Mouse (Mus musculus): Measurements from ENCODE around the gene Sf3a2. TPM values are rescaled to one million over a fixed set of nuclear protein-coding genes. Genes with fewer than 3 reads are reported as not detected.

Sf3a2 gene
- polyA plus RNA-seq, 1 experiment: 34.5 TPM

DNA sequence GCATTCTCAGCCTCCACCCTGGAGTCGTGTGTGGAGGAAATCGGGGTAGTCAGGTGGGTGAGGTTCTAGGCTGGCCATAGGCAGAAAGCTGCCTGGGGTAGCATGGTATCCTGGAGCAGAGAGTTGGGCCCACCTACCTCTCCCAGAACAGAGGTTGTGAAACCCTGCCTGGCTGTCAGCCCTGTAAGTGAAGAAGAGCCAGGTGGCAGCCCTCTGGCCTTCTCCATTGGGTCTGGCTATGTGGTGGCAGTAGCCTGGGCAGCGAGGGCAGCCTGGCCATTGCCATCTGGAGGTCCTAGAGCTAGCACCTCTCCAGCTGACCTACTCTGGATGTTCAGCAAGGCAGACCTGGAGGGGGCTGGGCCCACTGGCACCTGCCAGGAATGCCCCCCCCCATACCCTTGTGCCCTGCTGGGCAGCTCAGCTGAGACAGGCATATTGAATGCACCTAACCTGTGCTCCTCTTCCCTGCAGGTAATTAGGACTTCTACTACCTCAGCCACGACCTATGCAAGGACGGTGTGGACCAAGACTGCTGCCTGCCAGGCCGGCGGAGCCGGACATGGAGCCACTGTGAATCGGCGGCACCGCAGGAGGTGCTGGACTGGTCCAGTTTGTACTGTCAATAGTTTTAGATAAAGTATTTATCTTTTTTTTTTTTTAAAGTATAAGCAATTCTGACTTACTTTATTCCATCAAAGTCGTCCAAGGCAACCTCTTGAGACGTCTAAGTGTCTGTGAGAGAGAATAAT is 4.8 kb upstream of the Sf3a2 start:
- Histone ChIP-seq H3K27ac (ENCODE audit: control insufficient read depth, insufficient read depth, low read depth, low read length, poor library complexity) (no peak overlapping the region), H3K4me3 (replicated peaks; ENCODE audit: control insufficient read depth, low read depth, low read length) (no peak overlapping the region), H3K4me1 (ENCODE audit: control insufficient read depth, insufficient read depth, low read length) (no peaks in the 10 kb centered on the region)
- WGBS: 82% methylated on average over 13 of the region's 13 CpGs
- TF ChIP-seq CTCF (IDR thresholded peaks at IDR 0.05; ENCODE audit: control insufficient read depth, insufficient read depth, low read length) (no peak), POLR2A (IDR thresholded peaks at IDR 0.05; ENCODE audit: borderline replicate concordance, control insufficient read depth, low read depth, low read length) (no peak)

DNA sequence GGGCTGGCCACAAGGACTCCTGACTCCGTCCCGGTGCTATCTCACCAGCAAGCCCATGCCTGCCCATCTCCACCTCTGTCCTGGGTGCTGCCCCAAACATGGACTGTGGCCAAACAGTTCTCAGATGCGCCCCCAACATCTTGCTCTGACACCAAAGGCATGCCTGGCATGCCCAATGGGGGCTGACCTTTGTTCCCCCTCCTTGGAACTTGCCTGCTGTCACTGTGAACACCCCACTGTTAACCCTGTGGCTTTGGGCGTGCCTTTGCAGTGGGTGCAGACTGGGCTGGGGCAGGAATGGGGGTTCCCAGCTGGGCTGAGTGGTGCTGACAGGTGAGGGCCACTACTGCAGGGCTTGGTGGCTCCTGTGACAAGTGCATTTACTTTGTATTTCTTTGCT is 4.2 kb upstream of the Sf3a2 start:
- no peak for TF ChIP-seq POLR2A (IDR thresholded peaks at IDR 0.05; ENCODE audit: borderline replicate concordance, control insufficient read depth, low read depth, low read length)
- TF ChIP-seq CTCF (IDR thresholded peaks at IDR 0.05; ENCODE audit: control insufficient read depth, insufficient read depth, low read length): no peak
- no peaks in the 10 kb centered on the region for H3K4me1 ChIP-seq (ENCODE audit: control insufficient read depth, insufficient read depth, low read length)
- no peak overlapping the region for H3K4me3 ChIP-seq (replicated peaks; ENCODE audit: control insufficient read depth, low read depth, low read length)
- 81% methylated on average over 4 of the region's 4 CpGs for WGBS
- H3K27ac ChIP-seq (ENCODE audit: control insufficient read depth, insufficient read depth, low read depth, low read length, poor library complexity): no peak overlapping the region

DNA sequence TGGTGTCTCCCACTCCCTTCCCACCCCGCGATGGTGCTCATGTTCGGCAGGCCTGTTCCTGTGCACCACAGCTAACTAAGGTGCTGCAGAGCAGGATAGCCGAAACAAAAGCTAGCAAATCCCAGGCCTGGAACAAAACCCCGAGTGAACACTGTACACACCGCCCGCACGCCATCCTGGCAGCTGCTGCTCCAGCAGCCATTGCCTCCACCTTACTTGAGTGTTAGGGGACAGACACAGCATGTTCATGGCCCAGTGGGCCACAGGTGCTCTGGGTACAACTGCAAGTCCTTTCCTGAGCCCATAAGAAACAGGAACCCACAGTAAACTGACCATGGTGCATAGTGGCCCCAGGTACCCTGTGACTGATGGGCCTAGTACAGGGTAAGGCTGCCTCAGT is 3.2 kb upstream of the Sf3a2 start:
- H3K4me1 ChIP-seq (ENCODE audit: control insufficient read depth, insufficient read depth, low read length): peaks cover 2% of the 10 kb centered on the region; the same call in 1 of the 2 replicates
- no peak overlapping the region for H3K4me3 ChIP-seq (replicated peaks; ENCODE audit: control insufficient read depth, low read depth, low read length)
- H3K27ac ChIP-seq (ENCODE audit: control insufficient read depth, insufficient read depth, low read depth, low read length, poor library complexity): no peak overlapping the region
- TF ChIP-seq CTCF (IDR thresholded peaks at IDR 0.05; ENCODE audit: control insufficient read depth, insufficient read depth, low read length) (no peak), POLR2A (IDR thresholded peaks at IDR 0.05; ENCODE audit: borderline replicate concordance, control insufficient read depth, low read depth, low read length) (no peak)
- 90% methylated on average over 8 of the region's 8 CpGs for WGBS

DNA sequence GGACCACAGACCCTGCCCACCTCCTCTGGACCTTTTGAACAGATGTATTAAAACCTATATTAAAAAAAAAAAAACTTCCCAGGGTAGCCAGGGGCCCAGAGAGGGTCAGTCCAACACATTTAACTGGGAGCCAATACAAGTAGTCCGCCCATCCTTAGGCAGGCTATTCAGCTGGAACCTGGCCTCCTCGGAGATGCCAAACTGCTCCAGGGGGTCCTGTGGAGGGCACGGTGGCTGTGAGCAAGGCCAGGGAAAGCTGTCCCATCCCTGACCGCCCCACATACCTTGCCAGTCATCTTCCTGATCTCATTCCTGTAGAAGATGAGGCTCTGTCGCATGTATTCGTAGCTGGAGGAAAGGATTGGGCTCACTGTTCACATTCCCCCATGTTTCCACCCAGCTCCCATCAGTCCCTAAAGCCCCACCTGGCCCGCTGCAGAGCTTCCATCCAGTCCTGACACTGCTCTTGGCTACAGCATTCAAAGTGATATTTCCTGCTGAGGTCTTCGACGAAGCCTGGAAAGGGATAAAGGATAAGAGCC is 1.6 kb upstream of the Sf3a2 start:
- peaks cover 2% of the 10 kb centered on the region; the same call in 1 of the 2 replicates for H3K4me1 ChIP-seq (ENCODE audit: control insufficient read depth, insufficient read depth, low read length)
- 91% methylated on average over 9 of the region's 9 CpGs for WGBS
- no peak overlapping the region for H3K4me3 ChIP-seq (replicated peaks; ENCODE audit: control insufficient read depth, low read depth, low read length)
- TF ChIP-seq POLR2A (IDR thresholded peaks at IDR 0.05; ENCODE audit: borderline replicate concordance, control insufficient read depth, low read depth, low read length) (no peak), CTCF (IDR thresholded peaks at IDR 0.05; ENCODE audit: control insufficient read depth, insufficient read depth, low read length) (no peak)
- no peak overlapping the region for H3K27ac ChIP-seq (ENCODE audit: control insufficient read depth, insufficient read depth, low read depth, low read length, poor library complexity)

DNA sequence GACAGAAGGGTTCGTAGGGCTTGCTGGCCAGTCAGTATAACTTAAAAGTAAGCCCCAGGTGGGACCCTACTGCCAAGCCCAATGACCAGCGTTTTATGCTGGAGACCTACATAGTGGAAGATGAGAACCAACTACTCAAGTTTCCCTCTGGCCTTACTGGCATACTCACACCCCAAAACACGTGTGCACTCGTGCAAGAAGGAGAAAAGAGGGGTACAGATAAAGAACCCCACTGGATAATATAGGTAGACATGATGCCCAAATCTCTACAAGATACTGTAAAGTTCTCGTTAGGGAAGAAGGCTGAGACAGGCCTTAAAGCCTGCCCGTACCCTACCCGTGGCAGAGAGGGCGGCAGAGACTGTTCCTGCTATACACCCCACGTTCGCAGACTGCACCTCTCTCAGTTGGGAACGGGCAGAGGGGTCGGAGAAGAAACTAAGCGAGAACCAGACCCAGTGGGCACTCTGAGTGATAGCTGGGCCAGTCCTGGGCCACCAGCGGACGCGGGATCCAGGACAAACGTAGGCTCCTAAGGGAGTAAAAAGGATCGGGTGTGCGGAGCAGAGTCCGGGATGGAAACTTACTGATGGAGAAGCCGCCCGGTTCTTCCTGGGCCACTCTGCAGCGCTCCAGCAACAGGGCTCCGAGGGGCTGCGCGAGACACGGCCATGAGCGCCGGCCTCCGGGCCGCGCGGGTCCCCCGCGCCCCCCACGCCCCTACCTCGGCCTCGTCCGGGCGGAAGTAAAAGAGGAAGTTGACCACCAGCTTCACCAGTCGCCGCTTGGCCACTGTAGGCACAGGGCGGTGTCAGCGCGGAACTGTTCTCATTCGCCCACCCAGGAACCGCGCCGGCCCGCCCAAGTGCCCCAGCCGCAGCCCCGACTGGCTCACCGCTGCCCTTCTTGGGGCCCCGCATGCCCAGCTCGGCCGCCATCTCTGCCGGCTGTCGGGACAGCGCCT is 530 bp upstream of the Sf3a2 start:
- H3K27ac ChIP-seq (ENCODE audit: control insufficient read depth, insufficient read depth, low read depth, low read length, poor library complexity): peak overlapping the region; percentile 98
- H3K4me1 ChIP-seq (ENCODE audit: control insufficient read depth, insufficient read depth, low read length): peaks cover 2% of the 10 kb centered on the region; the same call in 1 of the 2 replicates
- peak overlapping the region; percentile 78 for H3K4me3 ChIP-seq (replicated peaks; ENCODE audit: control insufficient read depth, low read depth, low read length)
- WGBS: 2% methylated on average over 59 of the region's 59 CpGs
- TF ChIP-seq POLR2A (IDR thresholded peaks at IDR 0.05; ENCODE audit: borderline replicate concordance, control insufficient read depth, low read depth, low read length) (no peak), CTCF (IDR thresholded peaks at IDR 0.05; ENCODE audit: control insufficient read depth, insufficient read depth, low read length) (no peak)

DNA sequence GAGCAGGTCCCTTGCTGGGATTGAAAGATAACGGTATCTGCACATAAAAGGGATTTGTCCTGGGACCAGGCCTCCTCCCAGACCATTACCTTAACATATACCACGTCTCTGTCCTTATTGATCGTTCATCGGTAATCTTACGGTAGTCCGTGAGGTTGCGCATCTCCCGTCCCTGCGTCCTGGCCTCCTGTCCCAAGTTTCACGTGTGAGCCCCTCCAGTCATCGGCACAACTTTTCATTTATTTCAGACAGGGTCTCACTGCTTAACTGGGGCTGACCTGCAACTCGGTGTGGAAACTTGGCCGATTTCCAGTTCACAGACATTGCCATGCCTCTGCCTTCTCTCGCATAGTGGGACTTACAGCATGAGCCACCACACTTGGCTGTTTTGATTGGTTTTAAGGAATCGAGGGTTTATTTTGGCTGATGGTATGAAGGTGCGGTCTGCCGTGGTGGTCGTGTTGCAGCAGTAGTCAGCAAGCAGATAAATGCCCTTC is 1.1 kb downstream of the Sf3a2 start:
- H3K4me1 ChIP-seq (ENCODE audit: control insufficient read depth, insufficient read depth, low read length): peaks cover 2% of the 10 kb centered on the region; the same call in 1 of the 2 replicates
- 2% methylated on average over 18 of the region's 18 CpGs for WGBS
- TF ChIP-seq CTCF (IDR thresholded peaks at IDR 0.05; ENCODE audit: control insufficient read depth, insufficient read depth, low read length) (no peak), POLR2A (IDR thresholded peaks at IDR 0.05; ENCODE audit: borderline replicate concordance, control insufficient read depth, low read depth, low read length) (no peak)
- H3K27ac ChIP-seq (ENCODE audit: control insufficient read depth, insufficient read depth, low read depth, low read length, poor library complexity): peak overlapping the region; percentile 98
- H3K4me3 ChIP-seq (replicated peaks; ENCODE audit: control insufficient read depth, low read depth, low read length): peak overlapping the region; percentile 78

DNA sequence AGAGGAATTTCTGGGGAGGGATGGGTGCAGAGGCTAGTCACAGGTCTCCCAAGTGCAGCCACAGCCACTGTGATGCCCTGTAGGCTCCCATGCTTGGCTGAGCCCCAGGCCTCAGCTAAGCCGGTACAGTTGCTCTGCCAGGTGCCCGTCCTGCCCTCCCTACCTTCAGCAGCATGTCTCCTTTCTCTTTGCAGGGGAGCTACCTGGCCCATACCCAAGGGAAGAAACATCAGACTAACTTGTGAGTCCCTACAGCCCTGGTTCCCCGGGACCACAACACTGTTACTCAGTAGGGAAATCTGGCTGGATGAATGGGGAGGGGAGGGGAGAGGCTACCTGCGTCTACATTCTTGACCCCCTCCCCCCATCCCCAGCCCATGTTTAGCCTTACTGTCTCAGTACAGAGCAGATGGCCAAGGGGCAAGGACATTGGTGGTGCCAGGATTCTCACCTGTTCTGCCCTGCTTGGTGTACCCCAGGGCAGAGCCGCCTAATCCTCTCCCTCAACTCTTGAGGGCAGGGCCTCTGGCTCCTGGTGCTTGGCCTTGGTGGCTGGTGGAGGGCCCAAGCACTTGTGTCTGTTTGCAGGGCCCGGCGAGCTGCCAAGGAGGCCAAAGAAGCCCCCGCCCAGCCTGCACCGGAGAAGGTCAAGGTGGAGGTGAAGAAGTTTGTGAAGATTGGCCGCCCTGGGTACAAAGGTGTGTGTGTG is 4.4 kb downstream of the Sf3a2 start:
- Histone ChIP-seq H3K4me1 (ENCODE audit: control insufficient read depth, insufficient read depth, low read length) (peaks cover 2% of the 10 kb centered on the region; the same call in 1 of the 2 replicates), H3K27ac (ENCODE audit: control insufficient read depth, insufficient read depth, low read depth, low read length, poor library complexity) (no peak overlapping the region), H3K4me3 (replicated peaks; ENCODE audit: control insufficient read depth, low read depth, low read length) (no peak overlapping the region)
- 91% methylated on average over 10 of the region's 10 CpGs for WGBS
- TF ChIP-seq POLR2A (IDR thresholded peaks at IDR 0.05; ENCODE audit: borderline replicate concordance, control insufficient read depth, low read depth, low read length) (no peak), CTCF (IDR thresholded peaks at IDR 0.05; ENCODE audit: control insufficient read depth, insufficient read depth, low read length) (no peak)

All from bone marrow, adult 2 months (tissue).